Mouse (Mus musculus) gastrocnemius, postnatal 25 days (tissue): ENCODE data around the gene Vsig2. TPM values are rescaled to one million over a fixed set of nuclear protein-coding genes. Genes with fewer than 3 reads are reported as not detected.

Experiments
- DNase-seq: peaks from one replicate; pipeline ENCODE4 v3.0.0; 2022
- total RNA-seq, 2 experiments: library from RNA; stranded (reverse); gene quantifications; 1 replicate in 1 of 2; 2 replicates in 1 of 2; pipeline ENCODE4 v1.2.3; 2021

Gene Vsig2
- total RNA-seq, 2 experiments from 2014 or later, result 1.1 to 2.4 TPM

GRCm38 (mm10) chr9:37567454-37567853 lies 28.4 kb downstream of the Vsig2 start:
- DNase-seq, result no peak

GRCm38 (mm10) chr9:37567892-37568604 lies 29.0 kb downstream of the Vsig2 start:
- no peak for DNase-seq

GRCm38 (mm10) chr9:37568605-37569214 lies 29.7 kb downstream of the Vsig2 start:
- no peak for DNase-seq

- DNase-seq, result no peak
Measured at GRCm38 (mm10) chr9:37569231-37569835, 30.3 kb downstream of the Vsig2 start.

- no peak for DNase-seq
Measured at GRCm38 (mm10) chr9:37572204-37572876, 33.3 kb downstream of the Vsig2 start.

- DNase-seq, result no peak
Measured at GRCm38 (mm10) chr9:37576436-37576930, 37.4 kb downstream of the Vsig2 start.

GRCm38 (mm10) chr9:37583594-37583993 lies 44.5 kb downstream of the Vsig2 start:
- DNase-seq, result no peak

GRCm38 (mm10) chr9:37586718-37587117 lies 47.7 kb downstream of the Vsig2 start:
- no peak for DNase-seq

- no peak for DNase-seq
Measured at GRCm38 (mm10) chr9:37590381-37590780, 51.3 kb downstream of the Vsig2 start.

GRCm38 (mm10) chr9:37592025-37592424 lies 53.0 kb downstream of the Vsig2 start:
- no peak for DNase-seq

GRCm38 (mm10) chr9:37592633-37593032 lies 53.6 kb downstream of the Vsig2 start:
- DNase-seq, result no peak

- no peak for DNase-seq
Measured at GRCm38 (mm10) chr9:37593690-37594089, 54.6 kb downstream of the Vsig2 start.

Other genes starting within 250 kb of the Vsig2 start
- gene Ccdc15, start 190.8 kb upstream of the Vsig2 start, total RNA-seq, result 1 to 10 TPM; 1.2 to 1.3 TPM
- under 1 TPM; 0.13 to 0.33 TPM for gene Hepacam, start 171.9 kb upstream of the Vsig2 start, total RNA-seq
- gene Robo4, start 137.4 kb upstream of the Vsig2 start, total RNA-seq, result 1 to 10 TPM; 7.6 to 9.7 TPM
- not detected for gene Robo3, start 106.0 kb upstream of the Vsig2 start, total RNA-seq
- gene Msantd2, start 49.9 kb upstream of the Vsig2 start, total RNA-seq, result 1 to 10 TPM; 3.0 to 6.6 TPM
- 10 to 100 TPM; 17.0 to 26.7 TPM for gene Esam, start 11.2 kb upstream of the Vsig2 start, total RNA-seq
- gene Nrgn, start 13.6 kb downstream of the Vsig2 start, total RNA-seq, result under 1 TPM; 0.72 to 0.79 TPM
- gene Siae, start 16.4 kb downstream of the Vsig2 start, total RNA-seq, result 1 to 10 TPM; 3.0 to 4.0 TPM
- 1 to 10 TPM; 2.0 to 3.4 TPM for gene Spa17, start 74.5 kb downstream of the Vsig2 start, total RNA-seq
- gene Tbrg1, start 118.1 kb downstream of the Vsig2 start, total RNA-seq, result 10 to 100 TPM; 28.7 to 32.5 TPM
- gene Panx3, start 130.0 kb downstream of the Vsig2 start, total RNA-seq, result not detected
- gene Olfr160, start 177.0 kb downstream of the Vsig2 start, total RNA-seq, result not detected
- gene Olfr874, start 205.9 kb downstream of the Vsig2 start, total RNA-seq, result not detected
- not detected for gene Olfr875, start 232.6 kb downstream of the Vsig2 start, total RNA-seq